Comparison of ENCODE assay signal across 34 mouse cellular contexts in genomic region chr14:34492688-34493087, GRCm38 (mm10). TPM values are rescaled to one million over a fixed set of nuclear protein-coding genes. Genes with fewer than 3 reads are reported as not detected.
A peak's percentile ranks its signal among the peaks of the same experiment; 100 is the strongest.
DNase-seq lines count a peak whose midpoint lies in the region; ATAC-seq and TF ChIP-seq lines count a peak whose summit lies in the region.
"Had no signal": no experiment of that assay in that cellular context is flagged by ENCODE, and none has a peak within 500 bp of the region (broad histone marks: within the 10 kb centered on the region; RNA-seq: fewer than 3 reads in every experiment).

No protein-coding gene starts in this region.

- H3K4me2 ChIP-seq in heart, embryonic 13.5 days = no peak overlapping the region
- H3K4me2 ChIP-seq: embryonic facial prominence, embryonic 13.5 days; forebrain, embryonic 12.5 days; forebrain, embryonic 15.5 days; heart, embryonic 11.5 days; heart, embryonic 15.5 days; hindbrain, embryonic 12.5 days; hindbrain, embryonic 15.5 days had no signal

- ATAC-seq in heart, embryonic 13.5 days (ENCODE audit: extremely low read depth, insufficient number of reproducible peaks, low FRiP score, low TSS enrichment) = no peak
- ATAC-seq: activated CD4-positive, CD25-positive, alpha-beta regulatory T cell, adult 4 months; forebrain, embryonic 15.5 days; intestine, postnatal 0 days had no signal

- H3K27ac ChIP-seq in heart, embryonic 13.5 days (replicated peaks) = 0 out of 2 replicates have a peak overlapping the region, but pooled peaks have one; percentile 4
- peak overlapping the region; percentile 31; the same call in 1 of the 2 replicates for H3K27ac ChIP-seq in bone marrow macrophage, adult 2 months (ENCODE audit: insufficient read depth, low read depth, low read length)
- H3K27ac ChIP-seq: embryonic facial prominence, embryonic 10.5 days; embryonic facial prominence, embryonic 13.5 days; forebrain, embryonic 12.5 days; forebrain, embryonic 15.5 days; heart, adult 2 months; heart, embryonic 15.5 days; hindbrain, embryonic 12.5 days; hindbrain, embryonic 15.5 days had no signal

- DNase-seq in heart, adult 9 months (ENCODE audit: low spot score in 2 of 2) = no peak
- DNase-seq in 3T3-L1 (ENCODE audit: low read depth, low spot score) = peak; percentile 71
- DNase-seq in 416B (ENCODE audit: low read depth) = peak; percentile 23
- DNase-seq in layer of hippocampus, postnatal 14 days (ENCODE audit: low spot score in 2 of 2) = no peak
- DNase-seq: adrenal gland, adult 8-10 months; adrenal gland, postnatal 25 days; B cell, adult 2 months; cerebellum, adult 11 months; cerebellum, adult 2 months; cerebellum, adult 9-11 months; cerebellum, postnatal 25 days; embryo, embryonic 11 days; gastrocnemius, postnatal 14 days; heart, adult 2 months; heart, postnatal 14 days; kidney, adult 2 months had no signal

- no peaks in the 10 kb centered on the region for H3K27me3 ChIP-seq in heart, embryonic 13.5 days (replicated peaks)
- H3K27me3 ChIP-seq: embryonic facial prominence, embryonic 13.5 days; forebrain, embryonic 12.5 days; forebrain, embryonic 15.5 days; heart, embryonic 15.5 days; hindbrain, embryonic 12.5 days; hindbrain, embryonic 15.5 days had no signal

- no peaks in the 10 kb centered on the region for H3K9me3 ChIP-seq in heart, embryonic 13.5 days
- H3K9me3 ChIP-seq: embryonic facial prominence, embryonic 10.5 days; embryonic facial prominence, embryonic 13.5 days; forebrain, embryonic 12.5 days; forebrain, embryonic 15.5 days; heart, embryonic 15.5 days; hindbrain, embryonic 12.5 days; hindbrain, embryonic 15.5 days had no signal

- WGBS in heart, embryonic 13.5 days = 56% methylated on average over 2 of the region's 2 CpGs

- H3K4me3 ChIP-seq in heart, embryonic 13.5 days = no peak overlapping the region
- H3K4me3 ChIP-seq in bone marrow macrophage, adult 2 months (ENCODE audit: insufficient read depth, low read length) = no peak overlapping the region
- H3K4me3 ChIP-seq: embryonic facial prominence, embryonic 10.5 days; embryonic facial prominence, embryonic 13.5 days; erythroblast, embryonic 14.5 days; forebrain, embryonic 12.5 days; forebrain, embryonic 15.5 days; heart, adult 2 months; heart, embryonic 15.5 days; hindbrain, embryonic 12.5 days; hindbrain, embryonic 15.5 days had no signal

- H3K36me3 ChIP-seq in heart, embryonic 13.5 days = no peaks in the 10 kb centered on the region
- H3K36me3 ChIP-seq: embryonic facial prominence, embryonic 13.5 days; forebrain, embryonic 12.5 days; forebrain, embryonic 15.5 days; heart, embryonic 15.5 days; hindbrain, embryonic 12.5 days; hindbrain, embryonic 15.5 days had no signal

- H3K9ac ChIP-seq in heart, embryonic 13.5 days = no peak overlapping the region
- H3K9ac ChIP-seq: embryonic facial prominence, embryonic 13.5 days; forebrain, embryonic 12.5 days; forebrain, embryonic 15.5 days; heart, embryonic 15.5 days; hindbrain, embryonic 12.5 days; hindbrain, embryonic 15.5 days had no signal

- no peak for TF ChIP-seq CTCF in bone marrow macrophage, adult 2 months (IDR thresholded peaks at IDR 0.05; ENCODE audit: low read depth, low read length)

- H3K4me1 ChIP-seq in heart, embryonic 13.5 days = peaks cover 80% of the 10 kb centered on the region
- H3K4me1 ChIP-seq in bone marrow macrophage, adult 2 months (ENCODE audit: control insufficient read depth, insufficient read depth, low read length) = peaks cover 55% of the 10 kb centered on the region
- H3K4me1 ChIP-seq: hindbrain, embryonic 12.5 days had no signal

- TF ChIP-seq POLR2A in bone marrow macrophage, adult 2 months (IDR thresholded peaks at IDR 0.05; ENCODE audit: borderline replicate concordance, low read depth, low read length) = no peak

RNA-seq across cellular contexts. Expression of gene Bmpr1a, which starts 10.5 kb away (rescaled TPM):
- 37.1 and 37.4 TPM in 2 replicates for polyA plus RNA-seq in heart, embryonic 13.5 days (2015; fragmentation: Nextera tagmentation; extraction: Ambion mirVana)
- polyA plus RNA-seq in bone marrow macrophage, adult 2 months (2012; ENCODE audit: insufficient read depth, insufficient read length, missing spikeins) = 0.66 and 0.69 TPM in 2 replicates
- total RNA-seq in layer of hippocampus, postnatal 14 days (2021) = 10 to 100 TPM; 38.3 to 41.4 TPM
- polyA plus RNA-seq: erythroblast, embryonic 14.5 days had no signal

RNA-seq across cellular contexts. Expression of gene 9230112D13Rik, which starts 29.9 kb away (rescaled TPM):
- not detected in 2 replicates for polyA plus RNA-seq in heart, embryonic 13.5 days (2015; fragmentation: Nextera tagmentation; extraction: Ambion mirVana)
- not detected in 2 replicates for polyA plus RNA-seq in bone marrow macrophage, adult 2 months (2012; ENCODE audit: insufficient read depth, insufficient read length, missing spikeins)
- total RNA-seq in layer of hippocampus, postnatal 14 days (2021) = not detected
- total RNA-seq: adrenal gland, adult 8-10 months; adrenal gland, postnatal 25 days; common myeloid progenitor, adult 5-6 weeks; gastrocnemius, postnatal 14 days; gastrocnemius, postnatal 4 days; heart, adult 2 months; heart, postnatal 14 days; hematopoietic stem cell, adult 5-6 weeks; MEL had no signal
- polyA plus RNA-seq: activated CD4-positive, CD25-positive, alpha-beta regulatory T cell, adult 4 months; cerebellum, adult 2 months; embryonic facial prominence, embryonic 10.5 days; embryonic facial prominence, embryonic 13.5 days; forebrain, embryonic 12.5 days; forebrain, embryonic 15.5 days; heart, adult 2 months; heart, embryonic 11.5 days; heart, embryonic 15.5 days; hindbrain, embryonic 12.5 days; hindbrain, embryonic 15.5 days; intestine, embryonic 14.5 days; intestine, postnatal 0 days; kidney, adult 2 months had no signal

Comparison
In these comparisons a context has a peak if more than half of its experiments do, and no peak if none do; other contexts are left out.
1. DNase-seq: peak in 3T3-L1 (single experiment) and 416B (single experiment); none in heart, adult 9 months (0 of 2) and layer of hippocampus, postnatal 14 days (0 of 2).
2. RNA of gene Bmpr1a, which starts 10.5 kb away (polyA plus RNA-seq): 37.1 to 37.4 TPM in heart, embryonic 13.5 days; 0.66 to 0.69 TPM in bone marrow macrophage, adult 2 months; every median in the first group is over 10 times any median in the second.